Mouse (Mus musculus) hindbrain, embryonic 16.5 days (tissue): ENCODE data around the gene Tysnd1. TPM values are rescaled to one million over a fixed set of nuclear protein-coding genes. Genes with fewer than 3 reads are reported as not detected.

Experiments
- ATAC-seq: fragments of 200-750 bp; cut with Nextera tagmentation; 2 replicates; pipeline ENCODE4 v1.8.0; 2017; ENCODE audit warnings: moderate TSS enrichment, moderate library complexity
- H3K27ac ChIP-seq: fragments of 300-500 bp; sonication (generic); 2 replicates; pipeline ENCODE4 v1.5.1; 2014; ENCODE audit warnings: low read depth, mild to moderate bottlenecking, control low read depth, low read length, moderate library complexity
- H3K27me3 ChIP-seq: fragments of 300-500 bp; sonication (generic); replicated peaks from 2 replicates; pipeline ENCODE4 v1.6.1; 2014; ENCODE audit warnings: low read length; ENCODE audit not compliant: control insufficient read depth, insufficient read depth
- H3K36me3 ChIP-seq: fragments of 300-500 bp; sonication (generic); 2 replicates; pipeline ENCODE4 v1.6.1; 2014; ENCODE audit warnings: mild to moderate bottlenecking, low read length, moderate library complexity, mixed read lengths; ENCODE audit not compliant: control insufficient read depth, insufficient read depth
- H3K4me1 ChIP-seq: fragments of 300-500 bp; sonication (generic); 2 replicates; pipeline ENCODE4 v1.6.1; 2014; ENCODE audit warnings: low read depth, low read length; ENCODE audit not compliant: control insufficient read depth, insufficient read depth
- H3K4me2 ChIP-seq: fragments of 300-500 bp; sonication (generic); 2 replicates; pipeline ENCODE4 v1.6.1; 2014; ENCODE audit warnings: mild to moderate bottlenecking, low read length, control low read depth, moderate library complexity
- H3K4me3 ChIP-seq: fragments of 300-500 bp; sonication (generic); 2 replicates; pipeline ENCODE4 v1.5.1; 2014; ENCODE audit warnings: mild to moderate bottlenecking, low read length, control low read depth, moderate library complexity
- H3K9ac ChIP-seq: fragments of 300-500 bp; sonication (generic); 2 replicates; pipeline ENCODE4 v1.6.1; 2014; ENCODE audit warnings: low read depth, mild to moderate bottlenecking, control low read depth, low read length, moderate library complexity
- H3K9me3 ChIP-seq: fragments of 300-500 bp; sonication (generic); 2 replicates; pipeline ENCODE4 v1.6.1; 2014; ENCODE audit warnings: mild to moderate bottlenecking, low read length, moderate library complexity; ENCODE audit not compliant: control insufficient read depth
- WGBS: fragments of 180-500 bp; shearing (Covaris S2); extraction: QIAGEN DNeasy Blood & Tissue Kit; methylation state at CpG from one replicate; pipeline ENCODE4 v1.1.7; 2014; 5-methylcytosine and 5-hydroxymethylcytosine counted together
- polyA plus RNA-seq: library from polyadenylated mRNA; unstranded; fragments of >200 nt; fragmentation: Nextera tagmentation; extraction: Ambion mirVana; gene quantifications from 2 replicates; pipeline ENCODE4 v1.2.1, GENCODE M21; 2015

Gene Tysnd1
- 24.5 and 25.0 TPM in 2 replicates for polyA plus RNA-seq

DNA sequence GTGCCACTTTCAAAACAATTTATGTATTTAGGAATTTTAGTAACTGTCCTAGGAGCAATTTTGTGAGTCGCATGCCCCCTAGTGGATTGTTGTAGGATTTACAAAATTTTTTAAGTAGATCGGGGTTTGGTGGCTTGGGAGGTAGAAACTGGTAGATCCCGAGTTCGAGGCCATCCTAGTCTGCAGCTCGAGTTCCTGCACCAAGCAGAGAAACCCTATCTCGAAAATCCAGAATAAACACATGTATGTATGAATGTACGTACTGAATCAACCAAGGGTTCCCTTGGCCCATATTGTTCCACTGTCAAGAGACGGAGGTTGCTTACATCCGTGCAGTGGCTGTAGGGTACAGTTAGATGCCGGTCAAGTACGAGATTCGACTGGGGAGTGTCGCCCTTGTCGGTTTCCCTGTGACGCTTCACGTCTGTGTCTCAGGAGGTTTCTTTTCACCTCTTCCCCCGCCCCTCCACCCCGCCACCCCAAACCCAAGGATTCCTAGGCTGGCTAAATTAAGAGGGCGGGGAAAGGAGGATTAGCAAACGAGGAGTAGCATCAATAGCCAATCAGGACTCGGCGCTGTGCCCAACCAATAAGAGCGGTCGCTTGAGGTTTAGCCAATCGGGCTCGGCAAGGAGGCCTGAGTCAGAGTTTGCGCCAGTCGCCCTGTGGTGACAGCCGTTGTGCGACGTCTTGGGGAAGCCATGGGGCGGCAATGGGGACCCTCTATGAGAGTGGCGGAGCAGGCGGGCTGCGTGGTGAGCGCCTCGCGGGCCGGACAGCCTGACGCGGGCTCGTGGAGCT, at the start of gene Tysnd1:
TSS of gene Tysnd1 (plus strand) at position 645 of the 801 bp plus-strand sequence.
- Histone ChIP-seq H3K36me3 (peaks cover 27% of the 10 kb centered on the region), H3K4me2 (peak within 1 kb of the TSS; percentile 100), H3K4me1 (peaks cover 17% of the 10 kb centered on the region), H3K27me3 (no peaks in the 10 kb centered on the region), H3K9me3 (no peaks in the 10 kb centered on the region), H3K4me3 (peak within 1 kb of the TSS; percentile 91), H3K27ac (peak within 1 kb of the TSS; percentile 69), H3K9ac (peak within 1 kb of the TSS; percentile 79)
- under 1% methylated on average over 42 of the region's 42 CpGs for WGBS
- ATAC-seq = peak; percentile 97

- Histone ChIP-seq H3K4me1 (peaks cover 9% of the 10 kb centered on the region), H3K4me2 (no peak overlapping the region), H3K9ac (no peak overlapping the region), H3K27me3 (no peaks in the 10 kb centered on the region), H3K36me3 (no peaks in the 10 kb centered on the region), H3K27ac (no peak overlapping the region), H3K9me3 (no peaks in the 10 kb centered on the region), H3K4me3 (no peak overlapping the region)
- 75% methylated on average over 7 of the region's 7 CpGs for WGBS
- ATAC-seq = no peak
Observed at GRCm38 (mm10) chr10:61646557-61646956, 48.8 kb upstream of the Tysnd1 start.

DNA sequence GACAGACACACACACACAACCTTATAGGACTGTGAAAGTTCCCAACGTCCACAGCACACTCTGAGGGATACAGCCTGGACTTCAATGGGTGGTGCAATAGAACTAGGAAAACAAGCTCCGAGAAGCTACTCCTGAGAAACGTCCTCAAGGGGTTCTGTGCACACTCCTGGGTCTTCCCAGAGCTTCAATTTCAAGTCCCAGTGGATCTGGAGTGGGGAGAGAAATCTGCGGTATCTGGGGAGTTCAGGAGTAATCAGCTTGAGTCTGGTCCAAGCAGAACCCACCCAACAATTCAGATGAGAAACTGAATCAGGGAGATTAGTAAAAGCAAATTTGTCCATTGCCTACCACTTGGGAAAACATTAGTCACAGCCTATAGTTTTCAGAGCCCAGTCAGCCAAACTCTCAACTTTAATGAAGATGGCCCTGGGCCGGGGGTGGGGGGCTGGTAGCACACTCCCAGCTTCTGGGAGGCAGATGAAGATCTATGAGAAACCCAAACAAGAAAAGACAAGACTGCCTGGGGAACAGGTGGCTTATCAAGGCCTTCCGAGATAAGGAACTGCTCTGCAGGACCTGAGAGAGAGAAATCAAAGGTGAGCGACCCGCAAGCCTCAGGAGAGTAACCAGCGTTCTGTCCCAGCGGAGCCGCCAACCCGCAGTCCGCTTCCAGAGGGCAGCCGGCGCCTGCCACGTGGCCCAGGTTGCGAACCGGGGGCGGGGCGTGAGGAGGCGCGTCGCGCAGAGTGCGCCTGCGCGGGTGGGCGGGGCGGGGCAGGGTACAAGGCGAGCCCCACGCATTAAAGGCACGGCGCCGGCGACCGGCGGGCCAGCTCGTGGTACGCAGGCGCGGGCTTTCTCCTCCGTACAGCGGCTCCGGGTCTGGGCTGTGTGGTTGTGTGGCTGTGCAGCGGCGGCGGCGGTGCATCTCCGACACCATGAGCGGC, 47.3 kb upstream of the Tysnd1 start, which contains the start of gene Ppa1:
TSS of gene Ppa1 (plus strand) at position 763 of the 947 bp plus-strand sequence.
- Histone ChIP-seq H3K4me2 (peak within 1 kb of the TSS; percentile 83), H3K27ac (peak within 1 kb of the TSS; percentile 90), H3K9me3 (no peaks in the 10 kb centered on the region), H3K27me3 (no peaks in the 10 kb centered on the region), H3K36me3 (0 out of 2 replicates have a peak, but pooled peaks cover 2% of the 10 kb centered on the region), H3K4me3 (peak within 1 kb of the TSS; percentile 89), H3K9ac (peak within 1 kb of the TSS; percentile 93), H3K4me1 (peaks cover 9% of the 10 kb centered on the region)
- ATAC-seq = peak; percentile 99
- 4% methylated on average over 25 of the region's 50 CpGs for WGBS

DNA sequence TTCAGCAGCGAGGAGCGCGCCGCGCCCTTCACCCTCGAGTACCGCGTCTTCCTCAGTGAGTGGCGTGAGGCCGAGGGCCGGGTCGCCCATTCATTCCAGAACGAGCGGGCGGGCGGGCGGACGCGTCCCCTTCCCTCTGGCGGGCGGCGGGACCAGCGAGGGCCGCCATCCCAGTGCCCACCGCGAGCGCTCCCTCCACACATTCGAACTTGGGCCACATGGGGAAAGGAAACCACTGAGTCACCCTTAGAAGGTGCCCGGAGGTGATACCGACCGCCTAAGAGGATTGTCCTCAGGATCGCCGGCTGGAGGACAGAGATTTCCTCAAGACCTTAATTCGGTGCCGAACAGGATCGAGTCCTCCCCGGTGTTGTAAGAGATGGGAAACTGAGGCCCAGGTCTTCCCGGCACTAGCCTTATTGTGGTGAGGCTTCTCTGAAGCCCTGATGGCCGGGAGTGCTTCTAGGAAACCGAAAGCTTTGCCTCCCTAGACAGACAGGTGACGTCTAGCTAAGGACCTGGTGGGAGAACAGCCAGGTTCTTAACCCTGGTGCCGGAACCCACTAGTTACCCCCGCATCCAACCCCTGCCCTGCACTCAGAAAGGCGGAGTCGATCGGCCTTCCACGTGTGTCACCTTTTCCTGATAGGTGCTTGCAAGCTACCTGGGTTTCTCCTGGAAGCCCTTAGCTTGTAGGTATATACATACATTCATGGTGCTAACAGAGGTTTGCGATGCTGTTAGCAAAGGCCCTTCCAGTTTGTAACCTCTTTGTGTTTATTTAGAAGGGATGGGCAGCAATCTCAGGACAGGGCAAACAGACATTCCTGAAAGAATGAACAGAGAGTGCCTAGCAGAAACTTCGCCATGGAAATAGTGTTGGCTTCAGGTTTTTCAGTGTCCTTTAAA, 46.3 kb upstream of the Tysnd1 start:
- H3K9ac ChIP-seq = peak overlapping the region; percentile 93

GRCm38 (mm10) chr10:61654105-61654504, 41.2 kb upstream of the Tysnd1 start:
- no peak overlapping the region for H3K4me3 ChIP-seq
- no peak for ATAC-seq
- no peak overlapping the region for H3K9ac ChIP-seq
- peaks cover 9% of the 10 kb centered on the region for H3K36me3 ChIP-seq
- H3K4me1 ChIP-seq = peaks cover 4% of the 10 kb centered on the region
- no peak overlapping the region for H3K27ac ChIP-seq
- no peaks in the 10 kb centered on the region for H3K27me3 ChIP-seq
- 95% methylated on average over 4 of the region's 4 CpGs for WGBS
- H3K9me3 ChIP-seq = no peaks in the 10 kb centered on the region
- no peak overlapping the region for H3K4me2 ChIP-seq

More for the DNA sequence above, 46.3 kb upstream of the Tysnd1 start:
- H3K36me3 ChIP-seq = 0 out of 2 replicates have a peak, but pooled peaks cover 2% of the 10 kb centered on the region
- H3K4me1 ChIP-seq = peaks cover 9% of the 10 kb centered on the region
- peak overlapping the region; percentile 83 for H3K4me2 ChIP-seq
- no peaks in the 10 kb centered on the region for H3K27me3 ChIP-seq
- WGBS = 1% methylated on average over 40 of the region's 49 CpGs
- H3K4me3 ChIP-seq = peak overlapping the region; percentile 89
- ATAC-seq = peak; percentile 79
- H3K27ac ChIP-seq = peak overlapping the region; percentile 90
- H3K9me3 ChIP-seq = no peaks in the 10 kb centered on the region

DNA sequence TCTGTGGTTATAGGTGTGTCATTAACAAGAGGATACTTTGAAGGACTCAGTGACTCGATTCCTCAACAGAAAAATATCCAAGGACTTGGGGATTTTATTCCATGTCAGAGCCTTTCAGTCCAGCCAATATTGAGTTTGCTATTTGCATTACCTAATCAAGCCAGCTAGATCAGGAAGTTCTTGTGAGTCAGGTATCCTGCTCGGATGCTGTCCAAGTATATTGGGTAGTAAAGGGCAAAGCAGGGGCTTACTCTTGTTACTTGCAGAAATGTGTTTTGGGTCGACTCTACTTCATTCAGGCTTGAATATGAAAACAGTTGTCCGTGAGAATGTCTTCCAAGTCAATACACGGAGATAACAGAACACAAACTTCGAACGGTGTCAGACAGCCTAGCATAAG, 40.6 kb upstream of the Tysnd1 start:
- Histone ChIP-seq H3K27ac (no peak overlapping the region), H3K4me2 (no peak overlapping the region), H3K9me3 (no peaks in the 10 kb centered on the region), H3K4me3 (no peak overlapping the region), H3K9ac (no peak overlapping the region), H3K36me3 (peaks cover 14% of the 10 kb centered on the region), H3K27me3 (no peaks in the 10 kb centered on the region), H3K4me1 (no peaks in the 10 kb centered on the region)
- no peak for ATAC-seq
- WGBS = 92% methylated on average over 7 of the region's 7 CpGs

- H3K27me3 ChIP-seq = no peaks in the 10 kb centered on the region
- no peak overlapping the region for H3K4me3 ChIP-seq
- H3K36me3 ChIP-seq = peaks cover 14% of the 10 kb centered on the region
- H3K27ac ChIP-seq = no peak overlapping the region
- H3K4me2 ChIP-seq = no peak overlapping the region
- ATAC-seq = no peak
- 93% methylated on average over 3 of the region's 3 CpGs for WGBS
- H3K4me1 ChIP-seq = no peaks in the 10 kb centered on the region
- H3K9me3 ChIP-seq = no peaks in the 10 kb centered on the region
- H3K9ac ChIP-seq = no peak overlapping the region
Observed at GRCm38 (mm10) chr10:61655188-61655587, 40.1 kb upstream of the Tysnd1 start.
